Mouse (Mus musculus) liver (tissue): Measurements from ENCODE around the gene Lin37.

ENCODE experiments used
- DNase-seq: peaks from one replicate; pipeline ENCODE4 v3.0.0-alpha.2; 2020; ENCODE audit warnings: mixed read lengths

Gene Lin37

GRCm38 (mm10) chr7:30585170-30585569 is 25.5 kb upstream of the Lin37 start:
- no peak for DNase-seq

DNA sequence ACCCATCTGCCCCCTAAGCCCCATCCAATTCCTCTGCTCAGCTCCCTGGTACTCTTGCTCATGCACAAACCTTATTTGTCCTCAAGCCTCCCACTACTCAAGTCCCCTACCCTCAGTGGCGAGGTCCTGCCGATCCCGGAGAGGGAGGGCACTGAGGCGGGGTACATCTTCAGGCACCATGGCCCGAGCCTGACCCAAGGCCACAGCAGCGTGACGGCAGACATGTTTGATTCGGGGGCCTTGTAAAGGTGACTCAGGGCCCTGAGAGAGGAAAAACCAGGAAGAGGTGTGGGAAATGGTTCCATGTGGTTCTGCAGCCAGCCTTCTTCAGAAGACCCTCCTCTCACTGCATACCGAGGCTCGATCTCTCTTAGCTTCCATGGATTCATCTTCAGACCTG is 24.7 kb upstream of the Lin37 start:
- DNase-seq, result no peak

- DNase-seq, result no peak
These were observed 21.9 kb upstream of the Lin37 start for GRCm38 (mm10) chr7:30581547-30581946.

GRCm38 (mm10) chr7:30579950-30580349 is 20.3 kb upstream of the Lin37 start:
- DNase-seq, result no peak

- no peak for DNase-seq
These were observed 13.3 kb upstream of the Lin37 start for GRCm38 (mm10) chr7:30572969-30573368.

GRCm38 (mm10) chr7:30572389-30572788 is 12.8 kb upstream of the Lin37 start:
- DNase-seq, result no peak

DNA sequence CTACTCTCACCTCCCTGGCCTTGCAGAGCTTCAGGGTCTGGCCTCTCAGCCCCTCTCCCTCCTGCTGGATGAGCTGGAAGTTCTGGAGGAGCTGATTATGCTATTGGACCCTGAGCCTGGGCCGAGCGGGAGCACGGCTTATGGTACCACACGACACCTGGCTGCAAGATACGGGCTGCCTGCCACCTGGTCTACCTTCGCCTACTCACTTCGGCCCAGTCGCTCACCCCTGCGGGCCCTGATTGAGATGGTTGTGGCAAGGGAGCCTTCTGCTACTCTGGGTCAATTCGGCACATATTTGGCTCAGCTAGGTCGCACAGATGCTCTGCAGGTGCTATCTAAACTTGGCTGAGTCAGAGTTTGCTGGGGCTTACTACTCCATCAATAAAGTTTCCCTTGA is 7.9 kb upstream of the Lin37 start:
- no peak for DNase-seq

DNA sequence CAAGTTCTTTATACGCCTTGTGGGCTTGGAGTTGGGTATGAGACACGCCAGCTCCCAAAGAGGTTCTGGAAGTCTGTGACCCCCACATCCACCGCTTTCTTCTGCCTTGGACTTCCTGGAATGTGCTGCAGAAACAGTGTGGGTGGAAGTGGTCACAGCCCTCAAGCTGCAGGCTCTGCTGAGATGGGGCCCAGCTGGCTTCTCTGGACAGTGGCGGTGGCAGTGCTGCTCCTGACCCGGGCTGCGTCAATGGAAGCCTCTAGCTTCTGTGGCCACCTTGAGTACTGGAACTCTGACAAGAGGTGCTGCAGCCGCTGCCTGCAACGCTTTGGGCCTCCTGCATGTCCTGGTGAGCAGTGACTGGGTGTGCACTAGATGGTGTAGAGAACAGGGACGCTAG is 6.4 kb upstream of the Lin37 start:
- DNase-seq, result no peak

DNA sequence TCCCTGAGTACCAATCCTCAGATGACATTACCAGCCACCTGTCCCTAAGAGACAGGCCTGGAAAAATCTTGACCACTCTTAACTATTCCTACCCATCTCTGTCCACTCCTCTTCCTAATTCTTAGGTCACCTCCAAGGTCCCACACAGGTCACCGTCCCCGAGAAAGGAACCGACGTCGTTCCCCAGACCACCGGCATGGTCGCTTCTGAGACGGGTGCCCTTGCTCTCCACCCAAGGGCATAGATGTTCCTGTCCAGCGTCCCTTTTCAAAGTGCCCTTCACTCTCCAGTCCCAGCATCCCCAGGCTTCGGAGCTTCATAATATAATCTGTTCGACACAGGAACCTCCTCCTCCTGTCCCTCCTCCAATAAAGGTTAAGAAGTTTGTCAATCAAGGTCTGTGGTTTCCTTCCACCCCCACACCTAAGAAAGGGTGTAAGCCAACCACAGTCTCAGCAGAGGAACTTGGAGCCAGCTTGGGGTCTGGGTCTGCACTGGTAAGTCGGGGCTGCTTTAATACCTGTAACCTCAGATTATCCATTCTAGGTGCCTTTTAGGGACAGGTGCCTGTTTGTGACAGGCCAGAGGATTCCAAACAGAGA is 5.4 kb upstream of the Lin37 start, which contains the start of gene Igflr1:
Gene Igflr1, plus strand, starts transcription at position 458 of the 602 bp plus-strand sequence.
- DNase-seq, result no peak

DNA sequence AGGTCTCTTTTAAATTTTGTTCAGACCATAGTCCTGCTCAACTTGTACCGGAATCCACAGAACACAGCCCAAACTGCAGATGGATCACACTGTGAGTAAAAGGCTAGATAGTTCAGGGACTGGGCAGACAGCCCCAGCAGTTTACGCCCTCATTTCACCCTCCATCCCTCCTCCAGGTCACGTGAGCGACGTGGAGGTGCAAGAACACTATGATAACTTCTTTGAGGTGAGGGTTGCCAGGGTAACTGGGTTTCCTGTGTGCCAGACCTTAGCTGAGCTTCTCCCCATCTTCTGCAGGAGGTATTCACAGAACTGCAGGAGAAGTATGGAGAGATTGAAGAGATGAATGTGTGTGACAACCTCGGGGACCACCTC is 4.3 kb upstream of the Lin37 start:
- no peak for DNase-seq

GRCm38 (mm10) chr7:30563117-30563905 is 3.7 kb upstream of the Lin37 start, which contains the start of the genes U2af1l4, Gm49396 and Psenen:
U2af1l4 (plus strand) TSS chr7:30563301.
Gm49396 (plus strand) TSS chr7:30563344.
Psenen (minus strand) TSS chr7:30563627.
- DNase-seq, result peak; percentile 97

DNA sequence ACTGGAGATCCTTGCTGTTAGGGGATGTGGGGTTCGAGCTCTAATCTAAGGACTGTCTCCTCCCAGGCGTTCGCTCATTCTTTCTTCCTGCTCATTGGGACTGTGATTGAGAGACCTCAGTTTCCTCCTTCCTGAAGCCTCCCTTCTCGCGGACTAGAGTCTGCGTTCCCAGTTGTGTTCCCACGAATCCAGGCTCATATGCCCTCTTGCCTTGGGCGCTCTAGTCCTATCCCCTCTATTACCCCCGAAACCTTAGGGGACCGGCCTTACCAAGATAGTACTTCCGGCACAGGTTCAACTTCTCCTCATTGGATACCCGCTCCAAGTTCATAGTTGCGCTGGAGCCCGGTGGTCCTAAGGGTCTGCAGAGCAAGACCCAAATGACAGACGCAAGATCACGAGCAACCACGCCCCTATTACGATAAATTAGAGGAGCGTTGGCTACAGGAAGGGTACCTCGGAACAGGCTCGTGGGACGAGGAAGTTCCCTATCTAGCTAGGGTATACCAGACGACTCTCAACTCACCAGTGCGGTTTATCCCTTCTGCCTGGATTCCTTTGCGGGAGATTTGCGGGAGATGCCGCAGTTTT is 3.0 kb upstream of the Lin37 start:
- DNase-seq, result no peak

DNA sequence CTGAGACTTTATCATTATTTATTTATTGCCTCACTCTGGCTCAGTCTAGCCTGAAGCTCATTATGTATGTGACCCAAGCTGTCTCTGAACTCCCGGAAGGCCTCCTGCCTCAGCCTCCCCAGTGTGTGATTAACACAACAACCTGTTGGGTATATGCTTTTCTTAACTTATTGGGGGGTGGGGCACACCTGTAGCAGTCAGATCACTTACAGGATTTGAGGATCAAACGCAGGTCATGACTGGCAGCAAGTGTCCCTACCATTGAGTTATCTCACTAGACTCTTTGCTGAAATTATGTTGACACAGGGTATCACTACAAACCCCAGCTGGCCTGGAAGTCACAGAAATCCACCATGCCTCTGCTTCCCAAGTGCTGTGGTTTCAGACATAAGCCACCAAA is 658 bp upstream of the Lin37 start:
- no peak for DNase-seq

DNA sequence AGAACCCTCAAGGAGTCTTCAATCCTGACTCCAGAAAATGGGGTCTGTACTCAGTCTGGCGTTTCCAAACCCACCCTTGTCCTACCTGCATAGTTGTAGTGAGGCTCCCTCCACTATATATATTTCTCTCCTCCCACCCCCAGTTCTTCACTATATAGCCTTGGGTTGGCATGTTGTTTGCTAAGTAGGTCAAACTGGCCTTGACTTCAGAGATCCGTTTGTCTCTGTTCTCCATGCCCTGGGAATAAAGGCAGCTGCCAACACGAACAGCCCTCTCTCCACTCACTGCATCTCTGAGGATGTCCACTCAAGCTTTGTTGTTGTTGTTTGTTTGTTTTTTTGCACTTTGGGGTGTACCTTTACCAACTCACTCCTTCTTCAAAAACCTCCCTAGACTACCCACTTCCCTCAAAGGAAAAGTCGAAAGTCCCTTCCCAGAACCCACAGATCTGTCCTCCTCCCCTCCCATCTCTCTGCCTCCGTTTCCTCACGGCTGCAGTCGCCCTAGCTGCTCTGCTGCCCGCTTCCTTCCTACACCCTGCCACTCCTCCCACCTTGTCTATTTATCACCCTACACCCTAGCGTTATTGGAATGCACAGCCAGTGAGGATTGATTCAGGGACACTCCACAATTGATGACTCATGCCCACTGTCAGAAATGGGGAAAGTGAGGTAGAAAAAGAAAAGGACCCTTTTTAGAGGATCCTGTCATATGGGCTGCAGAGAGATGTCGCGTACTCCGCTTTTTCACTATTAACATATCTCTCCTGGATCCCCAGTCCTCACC is 789 bp downstream of the Lin37 start:
- peak; percentile 56 for DNase-seq

GRCm38 (mm10) chr7:30557901-30558514 is 1.6 kb downstream of the Lin37 start:
- DNase-seq, result no peak

DNA sequence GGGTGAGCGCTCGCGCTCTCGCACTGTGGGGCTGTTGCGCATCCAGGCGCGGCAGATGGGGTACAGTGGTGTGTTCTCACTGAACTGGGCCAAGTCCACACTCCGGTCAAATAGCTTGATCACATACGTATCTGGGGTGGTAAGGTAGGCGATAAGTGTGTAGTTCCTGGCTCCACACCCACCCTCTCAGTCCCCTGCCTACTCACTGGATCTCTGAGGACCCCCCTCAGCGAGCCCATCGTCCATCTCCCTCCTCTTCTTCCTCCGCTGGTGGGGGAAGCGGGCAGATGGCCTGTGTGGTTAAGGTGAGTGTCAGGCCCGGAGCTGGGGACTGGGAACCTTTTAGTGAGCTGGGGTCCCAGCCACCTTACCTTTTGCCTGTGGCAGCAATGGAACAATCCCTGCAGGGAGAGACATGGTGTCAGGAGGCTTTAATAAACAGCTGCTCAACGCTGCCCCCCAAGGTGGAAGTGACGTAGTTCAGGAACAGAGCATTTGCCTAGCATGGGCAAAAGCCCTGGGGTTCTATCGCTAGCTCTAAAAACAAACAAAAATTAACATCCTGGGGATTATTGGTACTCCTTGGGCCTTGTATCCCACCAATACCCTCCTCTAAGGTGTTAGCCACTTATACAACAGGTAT is 2.6 kb downstream of the Lin37 start:
- DNase-seq, result no peak

GRCm38 (mm10) chr7:30553810-30554584 is 5.6 kb downstream of the Lin37 start:
- no peak for DNase-seq

DNA sequence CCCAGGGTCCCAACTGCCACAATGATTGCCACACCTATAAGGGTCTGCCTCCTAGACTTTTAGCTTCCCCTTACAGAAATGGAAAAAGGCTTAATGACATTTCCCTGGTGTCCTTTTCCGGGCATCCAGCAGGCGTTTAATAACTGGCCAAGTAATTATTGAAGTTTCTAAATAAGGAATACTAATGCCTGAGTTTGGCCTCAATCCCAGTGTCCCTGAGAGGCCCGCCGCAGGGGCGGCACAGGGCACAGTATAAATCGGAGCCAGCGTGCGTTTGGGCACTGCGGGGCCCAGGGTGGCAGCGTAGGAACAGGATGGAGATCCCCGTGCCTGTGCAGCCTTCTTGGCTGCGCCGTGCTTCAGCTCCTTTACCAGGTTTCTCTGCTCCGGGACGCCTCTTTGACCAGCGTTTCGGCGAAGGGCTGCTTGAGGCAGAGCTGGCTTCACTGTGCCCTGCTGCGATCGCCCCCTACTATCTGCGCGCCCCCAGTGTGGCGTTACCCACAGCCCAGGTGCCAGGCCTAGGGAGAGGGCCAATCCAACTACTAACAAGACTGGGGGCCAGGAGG is 6.5 kb downstream of the Lin37 start:
- peak; percentile 54 for DNase-seq

- peak; percentile 98 for DNase-seq
These were observed 7.3 kb downstream of the Lin37 start, which contains the start of the genes Hspb6 and Proser3 for GRCm38 (mm10) chr7:30552102-30553020. Hspb6 (plus strand) TSS chr7:30552178. Proser3 (minus strand) TSS chr7:30552299.
